Mouse (Mus musculus): ENCODE measurements around the gene Rab42. TPM values are rescaled to one million over a fixed set of nuclear protein-coding genes. Genes with fewer than 3 reads are reported as not detected.

Gene Rab42
- total RNA-seq, 2 experiments from 2014 or later, result not detected

Other genes starting within 250 kb of the Rab42 start
- 1.8 TPM in 1 of 2 replicates, not detected in the other for gene Gm10300, start 228.7 kb downstream of the Rab42 start, total RNA-seq (2014; fragmentation: Nextera tagmentation)
- gene Gm10300, start 228.7 kb downstream of the Rab42 start, total RNA-seq (2017), result 0.99 and 3.7 TPM in 2 replicates
- 92.6 and 109 TPM in 2 replicates for gene Epb41, start 228.1 kb downstream of the Rab42 start, total RNA-seq (2014; fragmentation: Nextera tagmentation)
- gene Epb41, start 228.1 kb downstream of the Rab42 start, total RNA-seq (2017), result 74.2 and 82.1 TPM in 2 replicates
- not detected in 2 replicates for gene Oprd1, start 158.9 kb downstream of the Rab42 start, total RNA-seq (2014; fragmentation: Nextera tagmentation)
- gene Oprd1, start 158.9 kb downstream of the Rab42 start, total RNA-seq (2017), result not detected in 2 replicates
- 54.6 and 67.9 TPM in 2 replicates for gene Ythdf2, start 91.1 kb downstream of the Rab42 start, total RNA-seq (2014; fragmentation: Nextera tagmentation)
- 61.7 and 65.6 TPM in 2 replicates for gene Ythdf2, start 91.1 kb downstream of the Rab42 start, total RNA-seq (2017)
- 24.1 and 37.8 TPM in 2 replicates for gene Gmeb1, start 41.8 kb downstream of the Rab42 start, total RNA-seq (2014; fragmentation: Nextera tagmentation)
- 22.0 and 25.1 TPM in 2 replicates for gene Gmeb1, start 41.8 kb downstream of the Rab42 start, total RNA-seq (2017)
- 46.1 and 55.7 TPM in 2 replicates for gene Taf12, start 29.0 kb downstream of the Rab42 start, total RNA-seq (2014; fragmentation: Nextera tagmentation)
- gene Taf12, start 29.0 kb downstream of the Rab42 start, total RNA-seq (2017), result 71.5 and 106 TPM in 2 replicates
- 42.1 and 56.8 TPM in 2 replicates for gene Trnau1ap, start 26.2 kb upstream of the Rab42 start, total RNA-seq (2014; fragmentation: Nextera tagmentation)
- 52.0 and 57.9 TPM in 2 replicates for gene Trnau1ap, start 26.2 kb upstream of the Rab42 start, total RNA-seq (2017)
- 70.1 and 82.4 TPM in 2 replicates for gene Rcc1, start 50.2 kb upstream of the Rab42 start, total RNA-seq (2014; fragmentation: Nextera tagmentation)
- 40.0 and 64.8 TPM in 2 replicates for gene Rcc1, start 50.2 kb upstream of the Rab42 start, total RNA-seq (2017)
- 67.0 and 72.8 TPM in 2 replicates for gene Phactr4, start 119.1 kb upstream of the Rab42 start, total RNA-seq (2014; fragmentation: Nextera tagmentation)
- gene Phactr4, start 119.1 kb upstream of the Rab42 start, total RNA-seq (2017), result 19.5 and 26.5 TPM in 2 replicates
- gene Med18, start 160.5 kb upstream of the Rab42 start, total RNA-seq (2014; fragmentation: Nextera tagmentation), result 21.2 and 23.4 TPM in 2 replicates
- 8.2 and 16.3 TPM in 2 replicates for gene Med18, start 160.5 kb upstream of the Rab42 start, total RNA-seq (2017)
- gene Sesn2, start 207.1 kb upstream of the Rab42 start, total RNA-seq (2014; fragmentation: Nextera tagmentation), result 7.3 and 9.3 TPM in 2 replicates
- gene Sesn2, start 207.1 kb upstream of the Rab42 start, total RNA-seq (2017), result 2.6 and 3.8 TPM in 2 replicates
- 1,479 and 1,723 TPM in 2 replicates for gene Atpif1, start 230.3 kb upstream of the Rab42 start, total RNA-seq (2014; fragmentation: Nextera tagmentation)
- gene Atpif1, start 230.3 kb upstream of the Rab42 start, total RNA-seq (2017), result 2,914 and 3,482 TPM in 2 replicates
- gene Dnajc8, start 232.2 kb upstream of the Rab42 start, total RNA-seq (2014; fragmentation: Nextera tagmentation), result 160 and 183 TPM in 2 replicates
- 481 and 593 TPM in 2 replicates for gene Dnajc8, start 232.2 kb upstream of the Rab42 start, total RNA-seq (2017)

All from megakaryocyte-erythroid progenitor cell, adult 5-6 weeks (primary cell).